Mouse (Mus musculus) midbrain, embryonic 14.5 days (tissue): Measurements from ENCODE around the gene Hps1. TPM values are rescaled to one million over a fixed set of nuclear protein-coding genes. Genes with fewer than 3 reads are reported as not detected.

Experiments
- ATAC-seq: fragments of 200-750 bp; cut with Nextera tagmentation; 2 replicates; pipeline ENCODE4 v1.8.0; 2017; ENCODE audit warnings: moderate number of reproducible peaks, moderate library complexity; ENCODE audit not compliant: low FRiP score, low TSS enrichment
- DNase-seq: peaks from one replicate; pipeline ENCODE4 v3.0.0-alpha.2; 2015
- H3K27ac ChIP-seq: fragments of 300-500 bp; sonication (generic); replicated peaks from 2 replicates; pipeline ENCODE4 v1.5.1; 2014; ENCODE audit warnings: mild to moderate bottlenecking, low read depth, low read length, moderate library complexity
- H3K27me3 ChIP-seq: fragments of 300-500 bp; sonication (generic); 2 replicates; pipeline ENCODE4 v1.6.1; 2014; ENCODE audit warnings: low read length, control low read depth, mixed read lengths; ENCODE audit not compliant: control insufficient read depth, insufficient read depth
- H3K36me3 ChIP-seq: fragments of 300-500 bp; sonication (generic); 2 replicates; pipeline ENCODE4 v1.6.1; 2014; ENCODE audit warnings: low read length, control low read depth; ENCODE audit not compliant: control insufficient read depth, insufficient read depth
- H3K4me1 ChIP-seq: fragments of 300-500 bp; sonication (generic); 2 replicates; pipeline ENCODE4 v1.6.1; 2014; ENCODE audit warnings: mild to moderate bottlenecking, antibody characterized with exemption, low read length, control low read depth; ENCODE audit not compliant: control insufficient read depth, insufficient read depth
- H3K4me2 ChIP-seq: fragments of 300-500 bp; sonication (generic); 2 replicates; pipeline ENCODE4 v1.6.1; 2014; ENCODE audit warnings: mild to moderate bottlenecking, low read length, moderate library complexity
- H3K4me3 ChIP-seq: fragments of 300-500 bp; sonication (generic); replicated peaks from 2 replicates; pipeline ENCODE4 v1.5.1; 2014; ENCODE audit warnings: low read depth, low read length
- H3K9ac ChIP-seq: fragments of 300-500 bp; sonication (generic); replicated peaks from 2 replicates; pipeline ENCODE4 v1.6.1; 2014; ENCODE audit warnings: mild to moderate bottlenecking, low read length, moderate library complexity
- H3K9me3 ChIP-seq: fragments of 300-500 bp; sonication (generic); 2 replicates; pipeline ENCODE4 v1.6.1; 2016; ENCODE audit warnings: low read length, control low read depth, mixed read lengths; ENCODE audit not compliant: control insufficient read depth
- WGBS: fragments of 180-500 bp; shearing (Covaris S2); extraction: QIAGEN DNeasy Blood & Tissue Kit; methylation state at CpG from one replicate; pipeline ENCODE4 v1.1.7; 2014; 5-methylcytosine and 5-hydroxymethylcytosine counted together
- polyA plus RNA-seq: library from polyadenylated mRNA; unstranded; fragments of >200 nt; fragmentation: Nextera tagmentation; extraction: Ambion mirVana; gene quantifications from 2 replicates; pipeline ENCODE4 v1.2.1, GENCODE M21; 2014

Gene Hps1
- polyA plus RNA-seq, 1 experiment from 2014 or later, result 9.4 TPM

- DNase-seq (no peak), ATAC-seq (no peak)
- H3K4me2 ChIP-seq, result no peak overlapping the region
- 85% methylated on average over 3 of the region's 3 CpGs for WGBS
- no peaks in the 10 kb centered on the region for H3K27me3 ChIP-seq
- H3K9me3 ChIP-seq, result no peaks in the 10 kb centered on the region
- H3K4me3 ChIP-seq, result no peak overlapping the region
- H3K9ac ChIP-seq, result no peak overlapping the region
- no peaks in the 10 kb centered on the region for H3K36me3 ChIP-seq
- no peak overlapping the region for H3K27ac ChIP-seq
- no peaks in the 10 kb centered on the region for H3K4me1 ChIP-seq
Observed at GRCm38 (mm10) chr19:42718101-42718500, 61.7 kb downstream of the Hps1 start.

- no peak overlapping the region for H3K9ac ChIP-seq
- 85% methylated on average over 5 of the region's 5 CpGs for WGBS
- ATAC-seq (no peak), DNase-seq (no peak)
- H3K4me3 ChIP-seq, result no peak overlapping the region
- no peaks in the 10 kb centered on the region for H3K4me1 ChIP-seq
- no peak overlapping the region for H3K4me2 ChIP-seq
- no peaks in the 10 kb centered on the region for H3K9me3 ChIP-seq
- H3K36me3 ChIP-seq, result no peaks in the 10 kb centered on the region
- no peak overlapping the region for H3K27ac ChIP-seq
- no peaks in the 10 kb centered on the region for H3K27me3 ChIP-seq
Observed at GRCm38 (mm10) chr19:42717668-42718067, 62.1 kb downstream of the Hps1 start.

- DNase-seq (no peak), ATAC-seq (no peak)
- Histone ChIP-seq H3K27me3 (no peaks in the 10 kb centered on the region), H3K4me3 (no peak overlapping the region), H3K36me3 (no peaks in the 10 kb centered on the region), H3K9ac (no peak overlapping the region), H3K4me2 (no peak overlapping the region), H3K9me3 (no peaks in the 10 kb centered on the region), H3K27ac (no peak overlapping the region), H3K4me1 (no peaks in the 10 kb centered on the region)
- 75% methylated on average over 7 of the region's 7 CpGs for WGBS
Observed at GRCm38 (mm10) chr19:42716507-42716906, 63.3 kb downstream of the Hps1 start.

GRCm38 (mm10) chr19:42713770-42714169 lies 66.0 kb downstream of the Hps1 start:
- 91% methylated on average over 9 of the region's 9 CpGs for WGBS

More at GRCm38 (mm10) chr19:42713770-42714169, 66.0 kb downstream of the Hps1 start:
- H3K27ac ChIP-seq, result no peak overlapping the region
- H3K4me2 ChIP-seq, result no peak overlapping the region
- DNase-seq (no peak), ATAC-seq (no peak)
- H3K27me3 ChIP-seq, result no peaks in the 10 kb centered on the region
- no peaks in the 10 kb centered on the region for H3K36me3 ChIP-seq
- no peaks in the 10 kb centered on the region for H3K9me3 ChIP-seq
- no peaks in the 10 kb centered on the region for H3K4me1 ChIP-seq
- H3K9ac ChIP-seq, result no peak overlapping the region
- no peak overlapping the region for H3K4me3 ChIP-seq

Other genes starting within 250 kb of the Hps1 start
- 0.18 and 0.20 TPM in 2 replicates for gene Loxl4, start 167.2 kb downstream of the Hps1 start, polyA plus RNA-seq
- 0.89 and 1.5 TPM in 2 replicates for gene Pyroxd2, start 27.2 kb downstream of the Hps1 start, polyA plus RNA-seq